Mouse (Mus musculus): ENCODE results near the gene Nup210. TPM values are rescaled to one million over a fixed set of nuclear protein-coding genes. Genes with fewer than 3 reads are reported as not detected.
A peak's percentile ranks its signal among the peaks of the same experiment; 100 is the strongest.

Gene Nup210
- polyA plus RNA-seq, 1 experiment, result 176 TPM

GRCm38 (mm10) chr6:91154685-91155084 is 38.1 kb upstream of the Nup210 start:
- Histone ChIP-seq H3K4me1 (ENCODE audit: control insufficient read depth, insufficient read depth, insufficient read length) (peaks cover 4% of the 10 kb centered on the region), H3K4me3 (ENCODE audit: extremely low read depth, insufficient read depth, insufficient read length) (no peak overlapping the region), H3K27me3 (ENCODE audit: control insufficient read depth, insufficient read depth, low read length) (no peaks in the 10 kb centered on the region), H3K27ac (ENCODE audit: insufficient read depth, low read length) (no peak overlapping the region), H3K36me3 (ENCODE audit: control insufficient read depth, insufficient read depth, low read length) (no peaks in the 10 kb centered on the region)
- WGBS, result 45% methylated on average over 4 of the region's 4 CpGs
- TF ChIP-seq POLR2A (IDR thresholded peaks at IDR 0.05; ENCODE audit: low read depth, low read length), result no peak
- DNase-seq (ENCODE audit: low read depth in 1 of 2, low spot score in 2 of 2), result no peak

- Histone ChIP-seq H3K27ac (ENCODE audit: insufficient read depth, low read length) (no peak overlapping the region), H3K27me3 (ENCODE audit: control insufficient read depth, insufficient read depth, low read length) (no peaks in the 10 kb centered on the region), H3K4me3 (ENCODE audit: extremely low read depth, insufficient read depth, insufficient read length) (no peak overlapping the region; the same call in 1 of the 2 replicates), H3K36me3 (ENCODE audit: control insufficient read depth, insufficient read depth, low read length) (no peaks in the 10 kb centered on the region), H3K4me1 (ENCODE audit: control insufficient read depth, insufficient read depth, insufficient read length) (peaks cover 4% of the 10 kb centered on the region)
- DNase-seq (ENCODE audit: low read depth in 1 of 2, low spot score in 2 of 2), result peak in 1 of 2 experiments; percentile 31
- TF ChIP-seq POLR2A (IDR thresholded peaks at IDR 0.05; ENCODE audit: low read depth, low read length) (no peak), CTCF (IDR thresholded peaks at IDR 0.05; ENCODE audit: extremely low read depth, insufficient read depth, insufficient read length, insufficient replicate concordance) (no peak)
- 18% methylated on average over 10 of the region's 10 CpGs for WGBS
Measured at GRCm38 (mm10) chr6:91153549-91154064, 37.0 kb upstream of the Nup210 start.

- no peaks in the 10 kb centered on the region for H3K27me3 ChIP-seq (ENCODE audit: control insufficient read depth, insufficient read depth, low read length)
- no peaks in the 10 kb centered on the region for H3K36me3 ChIP-seq (ENCODE audit: control insufficient read depth, insufficient read depth, low read length)
- H3K27ac ChIP-seq (ENCODE audit: insufficient read depth, low read length), result no peak overlapping the region
- no peak for DNase-seq (ENCODE audit: low read depth in 1 of 2, low spot score in 2 of 2)
- H3K4me3 ChIP-seq (ENCODE audit: extremely low read depth, insufficient read depth, insufficient read length), result no peak overlapping the region
- peaks cover 4% of the 10 kb centered on the region for H3K4me1 ChIP-seq (ENCODE audit: control insufficient read depth, insufficient read depth, insufficient read length)
- TF ChIP-seq POLR2A (IDR thresholded peaks at IDR 0.05; ENCODE audit: low read depth, low read length) (no peak), CTCF (IDR thresholded peaks at IDR 0.05; ENCODE audit: extremely low read depth, insufficient read depth, insufficient read length, insufficient replicate concordance) (no peak)
- 25% methylated on average over 7 of the region's 7 CpGs for WGBS
Measured at GRCm38 (mm10) chr6:91152892-91153548, 36.4 kb upstream of the Nup210 start.

- Histone ChIP-seq H3K36me3 (ENCODE audit: control insufficient read depth, insufficient read depth, low read length) (no peaks in the 10 kb centered on the region), H3K4me3 (ENCODE audit: extremely low read depth, insufficient read depth, insufficient read length) (no peak overlapping the region), H3K27me3 (ENCODE audit: control insufficient read depth, insufficient read depth, low read length) (no peaks in the 10 kb centered on the region), H3K27ac (ENCODE audit: insufficient read depth, low read length) (no peak overlapping the region), H3K4me1 (ENCODE audit: control insufficient read depth, insufficient read depth, insufficient read length) (0 out of 2 replicates have a peak, but pooled peaks cover 2% of the 10 kb centered on the region)
- TF ChIP-seq CTCF (IDR thresholded peaks at IDR 0.05; ENCODE audit: extremely low read depth, insufficient read depth, insufficient read length, insufficient replicate concordance) (no peak), POLR2A (IDR thresholded peaks at IDR 0.05; ENCODE audit: low read depth, low read length) (no peak)
- DNase-seq (ENCODE audit: low read depth in 1 of 2, low spot score in 2 of 2), result no peak
- WGBS, result 88% methylated on average over 2 of the region's 2 CpGs
Measured at GRCm38 (mm10) chr6:91147152-91147770, 30.6 kb upstream of the Nup210 start.

- no peaks in the 10 kb centered on the region for H3K27me3 ChIP-seq (ENCODE audit: control insufficient read depth, insufficient read depth, low read length)
- no peak for DNase-seq (ENCODE audit: low read depth in 1 of 2, low spot score in 2 of 2)
- H3K36me3 ChIP-seq (ENCODE audit: control insufficient read depth, insufficient read depth, low read length), result no peaks in the 10 kb centered on the region
- WGBS, result 46% methylated on average over 5 of the region's 5 CpGs
- no peak overlapping the region for H3K27ac ChIP-seq (ENCODE audit: insufficient read depth, low read length)
- 0 out of 2 replicates have a peak, but pooled peaks cover 2% of the 10 kb centered on the region for H3K4me1 ChIP-seq (ENCODE audit: control insufficient read depth, insufficient read depth, insufficient read length)
- TF ChIP-seq POLR2A (IDR thresholded peaks at IDR 0.05; ENCODE audit: low read depth, low read length) (no peak), CTCF (IDR thresholded peaks at IDR 0.05; ENCODE audit: extremely low read depth, insufficient read depth, insufficient read length, insufficient replicate concordance) (no peak)
- no peak overlapping the region for H3K4me3 ChIP-seq (ENCODE audit: extremely low read depth, insufficient read depth, insufficient read length)
Measured at GRCm38 (mm10) chr6:91146443-91147151, 30.0 kb upstream of the Nup210 start.

- H3K4me3 ChIP-seq (ENCODE audit: extremely low read depth, insufficient read depth, insufficient read length), result no peak overlapping the region
- no peaks in the 10 kb centered on the region for H3K27me3 ChIP-seq (ENCODE audit: control insufficient read depth, insufficient read depth, low read length)
- H3K27ac ChIP-seq (ENCODE audit: insufficient read depth, low read length), result no peak overlapping the region
- 0 out of 2 replicates have a peak, but pooled peaks cover 2% of the 10 kb centered on the region for H3K4me1 ChIP-seq (ENCODE audit: control insufficient read depth, insufficient read depth, insufficient read length)
- H3K36me3 ChIP-seq (ENCODE audit: control insufficient read depth, insufficient read depth, low read length), result no peaks in the 10 kb centered on the region
- DNase-seq (ENCODE audit: low read depth in 1 of 2, low spot score in 2 of 2), result no peak
- no peak for TF ChIP-seq POLR2A (IDR thresholded peaks at IDR 0.05; ENCODE audit: low read depth, low read length)
- no peak for TF ChIP-seq CTCF (IDR thresholded peaks at IDR 0.05; ENCODE audit: extremely low read depth, insufficient read depth, insufficient read length, insufficient replicate concordance)
- WGBS, result 83% methylated on average over 5 of the region's 5 CpGs
Measured at GRCm38 (mm10) chr6:91145572-91145971, 28.9 kb upstream of the Nup210 start.
